Mouse (Mus musculus): ENCODE data around the gene Riok1. TPM values are rescaled to one million over a fixed set of nuclear protein-coding genes. Genes with fewer than 3 reads are reported as not detected.

Gene Riok1
- total RNA-seq, 4 experiments from 2014 or later: 8.2 to 10.6 (median 9.3) TPM

GRCm38 (mm10) chr13:38064854-38065663, 28.3 kb downstream of the Riok1 start:
- DNase-seq (ENCODE audit: low spot score): peak; percentile 58

DNA sequence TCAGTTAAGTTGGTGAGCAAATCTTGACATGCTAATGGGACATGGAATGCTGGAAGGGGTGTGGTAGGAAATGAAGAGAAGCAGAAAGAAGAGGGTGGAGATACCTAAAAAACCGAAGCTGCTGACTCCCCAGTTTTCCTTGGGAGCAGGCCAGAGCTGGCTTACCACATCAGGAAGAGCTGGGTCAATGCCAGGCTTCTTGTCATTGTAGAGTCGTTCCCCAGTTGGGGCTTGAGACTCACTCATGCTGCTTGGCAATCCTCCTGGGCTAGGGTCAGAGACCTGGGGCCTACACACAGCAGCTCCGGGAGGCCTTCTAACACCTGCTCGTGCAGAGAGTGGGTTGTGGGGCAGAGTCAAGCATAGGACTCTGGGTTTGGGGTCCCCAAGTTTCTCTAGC, 34.1 kb downstream of the Riok1 start:
- DNase-seq (ENCODE audit: low spot score): peak; percentile 21

DNA sequence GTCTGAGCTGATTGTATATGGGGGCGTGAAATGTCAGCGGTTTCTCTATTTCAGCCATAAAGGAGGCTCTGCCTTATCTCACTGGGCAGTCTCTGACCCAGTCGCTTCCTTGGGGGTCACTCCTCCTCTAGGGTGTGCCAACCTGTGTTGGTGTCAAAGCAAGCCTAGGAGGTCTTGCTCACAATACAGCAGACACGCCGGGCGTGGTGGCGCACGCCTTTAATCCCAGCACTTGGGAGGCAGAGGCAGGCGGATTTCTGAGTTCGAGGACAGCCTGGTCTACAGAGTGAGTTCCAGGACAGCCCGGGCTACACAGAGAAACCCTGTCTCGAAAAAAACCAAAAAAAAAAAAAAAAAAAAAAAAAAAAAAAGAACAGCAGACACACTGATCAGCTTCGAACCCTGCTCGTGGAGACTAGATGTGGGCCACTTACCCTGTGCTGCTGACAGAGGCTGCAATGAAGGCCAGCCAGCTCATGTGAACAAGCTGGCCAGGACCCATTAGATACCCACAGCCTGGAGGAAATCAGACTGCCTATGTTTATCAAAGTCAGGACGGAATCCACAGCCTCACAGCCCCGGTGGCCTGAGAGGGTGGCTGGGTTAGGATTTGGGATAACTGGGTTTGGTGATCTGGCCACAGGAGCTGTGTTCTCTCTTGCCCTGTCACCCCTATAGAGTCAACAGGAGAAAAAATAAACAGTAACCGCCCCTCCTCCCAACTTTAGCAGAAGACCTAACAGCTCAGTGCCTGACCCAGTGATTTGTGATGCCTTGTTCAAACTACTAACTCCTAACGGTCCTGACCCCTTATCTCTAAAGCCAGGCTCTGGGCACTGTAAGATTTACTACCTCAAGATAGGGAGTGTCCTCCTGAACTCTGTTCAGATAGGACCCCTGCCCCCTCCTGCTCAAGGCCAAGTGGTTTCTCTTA, 36.8 kb downstream of the Riok1 start:
- peak; percentile 17 for DNase-seq (ENCODE audit: low spot score)

GRCm38 (mm10) chr13:38074404-38074803, 37.6 kb downstream of the Riok1 start:
- no peak for DNase-seq (ENCODE audit: low spot score)

DNA sequence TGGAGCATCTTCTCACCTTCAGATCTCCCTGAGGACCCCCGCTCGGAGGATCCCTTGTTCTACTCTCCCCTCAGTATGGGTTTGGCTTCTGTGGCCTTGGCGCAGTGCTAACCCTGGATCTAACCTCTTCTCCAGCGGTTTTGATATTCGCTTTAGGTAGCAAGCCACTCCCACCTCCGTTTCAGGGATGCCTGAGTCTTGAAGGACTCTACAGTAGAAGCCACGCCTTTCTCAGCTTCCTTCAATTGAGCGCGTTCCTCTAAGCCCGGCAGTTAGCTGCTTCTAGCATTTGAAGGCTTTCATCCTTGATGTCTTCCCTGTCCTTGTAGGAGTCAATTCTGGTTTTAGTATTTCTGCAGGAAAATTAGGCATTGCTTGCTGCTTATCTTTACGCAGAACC, 40.3 kb downstream of the Riok1 start:
- no peak for DNase-seq (ENCODE audit: low spot score)

- no peak for DNase-seq (ENCODE audit: low spot score)
Observed at GRCm38 (mm10) chr13:38078836-38079235, 42.0 kb downstream of the Riok1 start.

DNA sequence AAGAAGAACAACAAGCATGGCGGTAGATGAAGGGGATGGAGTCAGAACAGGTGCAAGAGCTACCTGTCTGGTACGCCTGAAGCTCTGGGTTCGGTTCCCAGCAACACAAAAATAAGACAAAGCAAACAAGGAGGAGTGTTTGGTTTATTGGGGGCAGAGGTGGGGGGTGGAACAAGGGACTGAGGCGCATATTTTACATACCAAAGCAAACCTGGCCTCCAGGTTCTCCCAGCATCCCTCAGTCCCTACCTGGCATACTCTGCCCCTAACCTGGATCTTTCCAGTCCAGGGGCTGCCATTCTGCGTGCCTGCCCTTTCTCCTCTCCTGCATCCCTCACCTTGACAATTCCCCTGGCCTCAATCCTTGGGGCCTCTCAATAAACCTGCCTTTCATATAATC, 42.6 kb downstream of the Riok1 start:
- no peak for DNase-seq (ENCODE audit: low spot score)

- no peak for DNase-seq (ENCODE audit: low spot score)
Observed at GRCm38 (mm10) chr13:38080014-38080413, 43.2 kb downstream of the Riok1 start.

DNA sequence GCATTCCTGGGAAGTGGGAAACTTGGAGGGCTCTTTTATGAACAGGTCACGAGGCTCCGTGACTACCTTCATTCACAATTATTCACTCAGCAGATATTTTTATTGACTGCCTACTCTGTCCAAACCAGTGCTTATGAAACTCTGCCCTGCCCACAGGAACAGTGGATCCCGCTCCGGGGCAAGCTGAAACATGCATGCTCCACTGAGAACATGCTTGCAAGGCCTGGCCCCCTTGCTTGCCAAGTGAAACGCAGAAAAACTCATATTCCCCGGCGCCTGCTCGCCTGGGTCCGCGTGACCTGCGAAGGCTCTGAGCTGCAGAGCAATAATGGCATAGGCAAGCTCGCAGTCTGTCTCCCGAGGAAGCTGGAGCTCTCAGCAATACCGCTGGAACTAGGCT, 43.9 kb downstream of the Riok1 start:
- no peak for DNase-seq (ENCODE audit: low spot score)

DNA sequence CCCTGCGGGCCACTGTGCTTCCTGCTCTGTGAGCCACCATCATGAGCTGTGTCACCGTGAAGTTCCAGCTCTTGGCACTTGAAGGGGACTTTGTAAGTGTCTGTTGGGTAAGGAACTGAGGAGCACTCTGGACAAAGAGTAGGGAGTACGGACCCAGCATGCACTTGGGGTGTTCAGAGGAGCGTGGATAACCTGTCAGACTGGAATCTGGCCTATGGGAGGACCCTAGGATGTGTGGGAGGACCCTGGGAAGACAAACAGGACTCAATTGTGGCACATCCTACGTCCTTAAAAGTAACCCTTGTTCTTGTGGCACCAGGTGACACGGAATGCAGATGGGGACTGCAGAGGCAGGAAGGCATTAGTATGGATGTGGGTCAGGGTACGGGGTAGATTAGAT, 44.4 kb downstream of the Riok1 start:
- no peak for DNase-seq (ENCODE audit: low spot score)

- DNase-seq (ENCODE audit: low spot score): no peak
Observed at GRCm38 (mm10) chr13:38086711-38087110, 49.9 kb downstream of the Riok1 start.

GRCm38 (mm10) chr13:38088008-38088407, 51.2 kb downstream of the Riok1 start:
- no peak for DNase-seq (ENCODE audit: low spot score)

DNA sequence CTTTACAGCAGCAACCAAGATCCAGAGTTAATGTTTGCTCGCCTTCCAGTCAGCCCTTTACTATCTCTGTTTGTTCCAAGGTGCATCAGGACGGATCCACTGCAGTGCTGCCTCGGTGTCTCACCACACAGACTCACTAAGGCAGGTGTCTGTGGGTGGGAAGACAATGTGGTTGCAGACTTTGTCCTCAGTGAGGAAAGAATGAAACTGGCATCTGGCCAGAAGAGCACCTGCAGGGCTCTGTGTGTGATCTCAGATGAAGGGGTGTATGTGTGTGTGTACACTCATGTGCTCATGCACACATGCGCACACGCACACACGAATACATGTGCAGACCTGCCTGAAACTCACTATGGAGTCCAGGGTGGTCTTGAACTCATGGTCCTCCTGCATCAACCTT, 52.7 kb downstream of the Riok1 start:
- no peak for DNase-seq (ENCODE audit: low spot score)

GRCm38 (mm10) chr13:38089871-38090270, 53.1 kb downstream of the Riok1 start:
- DNase-seq (ENCODE audit: low spot score): no peak

- no peak for DNase-seq (ENCODE audit: low spot score)
Observed at GRCm38 (mm10) chr13:38096207-38096606, 59.4 kb downstream of the Riok1 start.

- no peak for DNase-seq (ENCODE audit: low spot score)
Observed at GRCm38 (mm10) chr13:38103406-38103805, 66.6 kb downstream of the Riok1 start.

DNA sequence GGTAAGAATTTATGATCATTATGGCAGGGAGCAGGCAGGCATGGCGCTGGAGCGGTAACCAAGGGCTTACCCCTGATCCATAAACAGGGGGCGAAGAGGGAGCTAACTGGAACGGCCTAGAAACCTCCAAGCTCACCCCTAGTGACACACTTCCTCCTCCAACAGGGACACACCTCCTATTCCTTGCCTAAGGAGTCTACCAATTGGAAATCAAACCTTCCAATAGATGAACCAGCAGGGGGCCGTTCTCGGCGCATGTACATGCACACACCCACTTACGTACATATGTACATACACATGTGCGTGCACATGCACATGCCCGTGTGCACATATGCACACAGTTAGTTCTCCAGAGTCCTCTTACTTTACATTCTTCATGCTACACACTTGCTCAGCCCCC, 67.7 kb downstream of the Riok1 start:
- DNase-seq (ENCODE audit: low spot score): no peak

GRCm38 (mm10) chr13:38109081-38109480, 72.3 kb downstream of the Riok1 start:
- DNase-seq (ENCODE audit: low spot score): no peak
